Mouse (Mus musculus) lung, postnatal 36 days (tissue): Measurements from ENCODE around the gene Fggy.

Source experiments
- DNase-seq: peaks from one replicate; pipeline ENCODE4 v3.0.0; 2022; ENCODE audit warnings: mixed read lengths

Gene Fggy

GRCm38 (mm10) chr4:95597208-95597607, 39.9 kb downstream of the Fggy start:
- no peak for DNase-seq

DNA sequence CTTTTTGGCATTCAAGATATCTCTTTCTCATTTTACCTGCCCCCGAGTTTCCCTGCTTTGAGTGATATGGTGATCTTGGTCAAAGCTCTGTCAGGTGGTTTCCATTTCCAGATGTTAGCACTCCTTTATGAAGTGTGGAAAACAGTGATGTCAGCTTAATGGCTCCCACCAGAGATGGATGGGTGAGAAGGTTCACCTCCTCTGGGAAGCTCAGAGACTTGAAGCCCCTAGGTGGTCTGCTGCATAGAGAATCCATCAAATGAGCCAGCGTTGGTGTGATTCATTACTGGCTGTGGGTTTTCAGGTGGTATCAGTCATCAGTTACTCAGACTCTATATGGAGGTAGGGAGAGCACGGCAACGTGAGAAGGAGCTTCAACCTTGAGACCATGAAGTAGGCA, 44.5 kb downstream of the Fggy start:
- DNase-seq = no peak

GRCm38 (mm10) chr4:95603254-95603653, 45.9 kb downstream of the Fggy start:
- no peak for DNase-seq

GRCm38 (mm10) chr4:95610663-95611062, 53.4 kb downstream of the Fggy start:
- no peak for DNase-seq

DNA sequence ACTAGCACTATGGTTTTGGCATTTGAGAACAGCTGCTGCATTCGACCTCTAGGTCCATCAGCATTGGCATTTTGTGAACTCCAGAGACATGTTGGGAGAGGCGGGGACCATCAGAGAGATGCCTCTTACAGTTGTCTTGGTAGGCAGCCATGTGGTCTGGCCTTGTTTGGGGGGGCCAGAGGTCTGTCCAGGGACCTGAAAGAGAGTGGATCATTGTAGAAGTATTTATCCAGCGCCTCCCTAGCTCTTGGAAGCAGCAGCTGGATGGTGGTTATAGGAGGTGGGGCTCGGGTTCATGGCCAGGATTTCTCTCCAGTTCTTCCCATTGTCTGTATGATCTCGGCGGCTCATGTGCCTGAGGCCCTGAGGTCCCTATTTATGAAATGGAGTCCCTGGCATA, 54.1 kb downstream of the Fggy start:
- DNase-seq = no peak

GRCm38 (mm10) chr4:95621046-95621445, 63.7 kb downstream of the Fggy start:
- DNase-seq = peak; percentile 3

DNA sequence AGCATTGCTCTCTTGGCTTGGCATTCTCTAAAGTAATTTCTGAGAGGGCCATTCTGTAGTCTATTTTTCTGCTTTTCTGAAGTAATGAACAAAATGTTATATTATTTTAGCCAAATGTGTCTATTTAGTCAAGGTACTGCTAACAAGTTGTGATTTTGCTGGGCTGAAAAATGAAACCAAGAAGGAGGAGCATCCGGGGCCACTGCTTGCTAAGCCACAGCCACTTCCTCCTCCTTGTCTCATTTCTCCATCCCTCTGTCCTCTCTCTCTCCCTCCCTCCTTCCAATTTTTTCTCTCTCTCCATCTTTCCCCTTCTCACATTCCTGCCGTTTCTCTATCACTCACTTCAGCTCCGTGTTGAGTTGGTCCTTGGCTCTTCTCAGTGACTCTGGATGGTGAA, 67.4 kb downstream of the Fggy start:
- DNase-seq = no peak

DNA sequence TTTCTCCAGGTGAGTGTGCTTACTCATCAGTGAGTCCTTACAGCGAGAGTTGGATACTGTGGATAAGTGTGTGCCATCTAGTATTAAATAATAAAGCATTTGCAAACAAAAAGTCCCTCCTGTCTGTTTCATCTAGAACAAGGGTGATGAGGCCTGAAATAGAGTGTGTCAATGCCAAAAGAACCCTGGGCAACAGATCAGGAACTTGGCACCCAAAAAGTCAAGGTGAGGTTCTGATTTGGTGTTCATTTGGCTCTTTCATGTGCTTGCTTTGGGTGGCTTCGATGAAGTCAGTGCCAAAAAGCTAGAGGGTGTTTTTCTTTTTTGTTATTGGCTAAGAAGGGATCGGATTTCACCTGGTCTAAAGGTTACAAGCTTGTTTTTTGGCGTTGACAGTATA, 68.3 kb downstream of the Fggy start:
- no peak for DNase-seq

GRCm38 (mm10) chr4:95626186-95626585, 68.9 kb downstream of the Fggy start:
- no peak for DNase-seq

GRCm38 (mm10) chr4:95634903-95635302, 77.6 kb downstream of the Fggy start:
- no peak for DNase-seq

- peak; percentile 71 for DNase-seq
Observed at GRCm38 (mm10) chr4:95636937-95637749, 79.8 kb downstream of the Fggy start.

- no peak for DNase-seq
Observed at GRCm38 (mm10) chr4:95638063-95638462, 80.8 kb downstream of the Fggy start.

DNA sequence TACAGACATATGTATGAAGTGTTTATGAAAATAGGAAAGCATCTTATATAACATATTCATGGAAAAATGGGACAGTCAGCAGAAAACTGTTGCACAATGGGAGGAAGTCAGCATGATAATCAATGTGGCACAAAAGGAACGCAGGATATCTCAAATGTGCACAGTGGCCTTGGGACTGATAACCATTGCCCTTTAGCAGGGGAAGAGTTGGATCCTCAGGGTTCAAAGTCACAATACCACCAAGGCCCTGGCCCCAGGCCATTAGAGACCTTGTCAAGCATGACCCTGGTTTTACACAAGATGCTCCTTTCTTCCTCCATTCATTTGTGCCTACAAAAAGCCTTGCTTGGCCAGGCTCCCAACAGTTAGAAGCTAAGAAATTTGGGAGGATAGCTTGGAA, 83.5 kb downstream of the Fggy start:
- DNase-seq = no peak

- no peak for DNase-seq
Observed at GRCm38 (mm10) chr4:95644048-95644447, 86.7 kb downstream of the Fggy start.

DNA sequence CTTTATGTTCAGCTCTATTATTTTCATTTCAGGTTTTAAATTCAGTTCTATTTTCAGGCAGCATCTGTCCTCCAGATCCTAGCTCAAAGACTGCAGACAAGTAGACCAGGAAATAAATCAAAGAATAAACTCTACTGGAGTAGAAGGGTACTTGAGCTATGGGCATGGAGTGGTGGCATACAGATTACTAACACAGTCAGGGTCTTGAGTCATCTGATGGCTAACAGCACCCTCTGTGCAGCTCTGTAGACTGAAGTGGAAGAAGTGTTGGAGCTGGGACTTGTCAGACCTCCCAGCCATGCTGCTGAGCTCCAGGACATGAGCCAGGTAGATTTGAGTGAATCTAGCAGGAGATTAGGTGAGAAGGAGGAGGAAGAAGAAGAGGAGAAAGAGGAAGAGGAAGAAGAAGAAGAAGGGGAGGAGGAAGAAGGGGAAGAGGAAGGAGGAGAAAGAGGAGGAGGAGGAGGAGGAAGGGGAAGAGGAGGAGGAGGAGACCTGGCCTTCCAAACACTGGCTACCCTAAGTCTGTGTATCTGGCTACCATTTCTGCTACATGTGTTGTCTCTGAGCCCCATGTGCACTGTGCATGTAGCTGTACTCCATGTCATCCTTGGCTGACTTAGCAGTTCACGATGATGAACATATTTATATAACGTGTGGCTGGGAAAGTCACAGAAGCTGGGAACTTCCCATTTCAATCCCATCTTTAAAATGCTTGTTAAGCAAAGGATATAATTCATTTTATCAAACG, 91.7 kb downstream of the Fggy start:
- no peak for DNase-seq

- DNase-seq = no peak
Observed at GRCm38 (mm10) chr4:95649552-95649905, 92.2 kb downstream of the Fggy start.

DNA sequence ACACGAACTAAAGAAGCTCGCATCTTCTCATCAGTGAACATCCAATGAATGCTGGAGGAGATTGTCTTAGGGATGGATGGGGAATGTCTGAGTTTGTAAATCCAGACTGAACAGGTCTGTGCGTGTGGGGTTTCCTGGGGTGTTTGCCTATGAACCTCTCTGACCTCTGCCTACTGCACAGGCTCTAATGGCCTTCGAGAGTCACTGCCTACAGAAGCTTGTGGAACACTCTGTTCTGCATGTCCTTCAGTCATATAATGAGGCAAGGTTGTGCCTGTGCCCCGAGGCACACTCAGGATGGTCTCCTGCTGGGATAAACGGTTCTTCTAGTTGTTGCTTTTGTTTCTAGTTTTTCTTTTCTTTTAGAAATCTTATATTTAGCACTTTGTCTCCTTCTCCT, 92.7 kb downstream of the Fggy start:
- no peak for DNase-seq

GRCm38 (mm10) chr4:95652044-95652443, 94.7 kb downstream of the Fggy start:
- no peak for DNase-seq

DNA sequence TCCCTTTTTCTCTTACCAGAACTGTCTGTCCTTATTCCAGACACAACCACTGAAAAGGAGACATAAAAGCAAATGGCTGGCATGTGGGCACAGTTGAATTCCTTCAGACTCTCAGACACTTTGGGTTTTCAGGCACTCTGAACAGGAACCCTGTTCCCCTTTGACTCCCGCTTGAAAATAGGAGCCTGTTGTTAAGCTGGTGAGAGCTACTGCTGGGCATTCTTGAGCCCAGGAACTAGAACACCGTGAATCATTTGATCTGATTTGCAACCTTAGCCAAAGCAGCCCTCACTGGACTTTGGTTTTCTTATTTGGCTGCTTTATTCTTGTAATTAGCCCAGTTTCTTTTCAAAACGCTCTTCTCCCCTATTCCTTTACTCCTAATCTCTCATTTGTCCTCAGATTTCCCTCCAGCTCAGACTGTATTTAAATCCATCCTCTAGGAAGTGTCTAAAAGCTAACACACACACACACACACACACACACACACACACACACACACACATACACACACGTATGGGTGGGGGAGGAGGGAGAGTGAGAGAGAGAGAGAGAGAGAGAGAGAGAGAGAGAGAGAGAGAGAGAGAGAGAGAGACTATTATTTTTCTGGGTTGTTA, 96.1 kb downstream of the Fggy start:
- DNase-seq = no peak

DNA sequence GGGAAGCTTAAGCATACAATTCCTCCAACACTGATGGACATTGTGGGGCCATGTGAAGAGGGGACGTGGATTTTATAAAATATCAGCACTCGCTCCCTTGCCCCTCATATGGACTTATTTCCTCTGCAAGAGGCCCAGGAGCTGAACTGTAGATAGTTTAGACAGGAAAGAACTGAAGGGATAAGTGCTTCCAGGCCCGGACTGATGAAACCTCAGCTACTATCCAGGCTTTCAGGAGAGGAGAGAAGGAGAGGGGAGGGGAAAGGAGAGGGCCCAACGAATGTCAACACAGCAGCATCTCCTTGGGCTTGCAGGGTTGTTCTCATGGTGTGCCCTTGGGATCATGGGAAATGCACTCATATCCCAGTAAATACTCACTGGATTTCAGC, 96.6 kb downstream of the Fggy start:
- no peak for DNase-seq

DNA sequence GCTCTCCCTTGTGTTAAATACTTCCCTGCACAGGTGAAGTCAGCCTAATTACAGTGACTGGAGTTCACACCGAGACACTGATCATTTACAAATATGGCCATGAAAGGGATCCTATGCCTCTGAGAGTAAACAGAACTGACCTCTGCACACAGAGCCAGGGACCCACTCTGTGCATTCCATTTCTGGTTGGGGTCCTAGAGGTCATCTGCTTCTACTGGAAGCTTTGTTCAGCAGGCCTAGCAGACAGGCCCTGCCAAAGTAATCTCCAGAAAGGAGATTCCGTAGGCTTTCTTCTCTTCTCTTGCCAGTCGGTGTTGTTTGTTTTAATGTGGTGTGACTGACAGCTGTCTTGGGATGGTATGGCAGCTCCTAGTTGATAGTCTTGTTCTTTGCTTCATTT, 101.7 kb downstream of the Fggy start:
- DNase-seq = no peak

DNA sequence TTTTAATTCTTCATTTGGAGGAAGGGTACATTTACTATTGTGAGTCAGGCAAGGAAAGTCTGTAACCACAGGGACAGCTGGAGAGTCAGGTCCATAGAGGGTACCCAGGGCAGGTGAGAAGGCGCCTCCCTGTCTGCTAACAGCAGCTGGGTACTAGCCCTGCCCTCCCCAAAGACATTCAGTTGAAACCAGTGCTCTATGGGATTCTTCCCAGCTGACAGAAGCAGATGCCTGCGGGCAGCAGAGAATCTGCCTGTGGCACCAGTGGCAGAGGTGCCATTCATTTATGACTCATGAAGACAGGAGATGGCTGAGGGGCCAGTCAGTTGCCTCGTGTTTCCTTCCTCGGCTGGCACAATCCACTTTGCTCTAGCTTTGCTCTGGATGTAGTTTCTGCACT, 106.3 kb downstream of the Fggy start:
- DNase-seq = no peak

DNA sequence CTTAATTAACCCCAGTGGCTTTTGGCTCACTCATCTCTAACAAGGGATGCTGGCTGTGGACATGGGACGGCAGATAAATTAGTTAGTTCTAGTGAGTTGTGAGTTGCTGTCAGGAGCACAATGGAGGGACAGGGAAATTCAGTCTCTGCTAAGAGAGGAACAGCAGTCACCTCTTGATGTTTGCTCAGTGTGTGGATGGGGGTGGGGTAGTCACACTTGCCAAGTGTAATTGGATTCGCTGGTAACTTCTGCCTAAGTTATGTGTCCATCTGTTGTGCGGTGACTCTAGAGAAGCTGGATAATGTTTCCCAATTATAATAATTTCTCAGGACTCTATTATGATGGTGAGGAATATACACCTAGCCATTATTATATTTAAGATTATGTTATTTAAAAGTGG, 107.0 kb downstream of the Fggy start:
- DNase-seq = no peak

DNA sequence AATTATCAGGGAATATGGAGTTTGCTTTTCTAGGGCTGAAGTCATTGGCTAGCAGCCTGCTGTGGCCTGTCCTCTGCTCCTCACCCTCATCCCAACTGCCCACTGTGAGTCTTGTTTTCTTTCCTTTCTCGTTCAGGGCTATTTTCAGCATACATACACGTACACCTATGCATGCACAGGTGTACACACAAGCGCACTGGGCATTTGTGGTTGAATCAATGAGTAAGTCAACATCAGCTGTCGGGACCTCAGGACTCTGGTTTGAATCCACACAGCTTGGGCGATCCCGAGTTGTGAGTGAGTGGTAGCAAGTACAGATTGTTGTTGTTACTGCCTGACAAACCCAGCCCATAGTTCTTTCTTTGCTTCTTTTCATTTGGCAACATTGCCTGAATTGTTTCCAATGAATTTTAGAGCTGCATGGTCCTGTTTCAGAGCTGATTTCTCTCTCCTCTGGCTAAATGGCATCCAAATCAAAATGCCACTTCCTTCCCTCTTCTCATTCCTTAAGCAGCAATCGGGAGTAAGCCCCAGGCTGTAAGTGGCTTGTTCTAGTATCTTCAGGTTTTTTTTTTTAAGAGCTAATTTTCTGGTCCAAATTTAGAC, 109.1 kb downstream of the Fggy start:
- DNase-seq = no peak
